Mouse (Mus musculus): ENCODE measurements around the gene Gm49383.
"Not testable (repeated sequence)": the region's sequence is repeated elsewhere in the genome, so short reads cannot be mapped to it uniquely, and the experiment has no call there.

The Gm49383 gene

GRCm38 (mm10) chr12:69198985-69199384 lies 2.1 kb upstream of the Gm49383 start:
- DNase-seq (ENCODE audit: low read depth), result no peak

DNA sequence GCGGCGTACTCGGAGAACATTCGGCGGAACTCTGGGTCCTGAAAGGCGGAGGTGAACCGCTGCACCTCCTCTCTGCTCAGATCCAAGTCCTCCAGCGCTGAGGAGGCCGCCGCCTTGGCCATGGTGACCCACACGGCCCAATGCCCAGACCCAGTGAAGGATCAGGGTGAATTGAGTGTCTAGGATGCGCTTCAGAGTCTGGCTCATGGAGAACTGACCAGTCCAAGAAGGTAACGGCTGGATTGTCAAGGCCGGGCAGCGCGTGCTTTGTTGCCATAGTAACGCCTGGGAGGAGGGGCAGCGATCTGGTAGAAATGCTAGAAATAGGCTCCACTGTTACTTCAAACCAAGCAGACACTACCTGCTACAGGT lies 1.2 kb upstream of the Gm49383 start, which contains the start of gene Dnaaf2:
TSS of gene Dnaaf2 (minus strand) at position 266 of the 372 bp plus-strand sequence.
- no peak for DNase-seq (ENCODE audit: low read depth)

DNA sequence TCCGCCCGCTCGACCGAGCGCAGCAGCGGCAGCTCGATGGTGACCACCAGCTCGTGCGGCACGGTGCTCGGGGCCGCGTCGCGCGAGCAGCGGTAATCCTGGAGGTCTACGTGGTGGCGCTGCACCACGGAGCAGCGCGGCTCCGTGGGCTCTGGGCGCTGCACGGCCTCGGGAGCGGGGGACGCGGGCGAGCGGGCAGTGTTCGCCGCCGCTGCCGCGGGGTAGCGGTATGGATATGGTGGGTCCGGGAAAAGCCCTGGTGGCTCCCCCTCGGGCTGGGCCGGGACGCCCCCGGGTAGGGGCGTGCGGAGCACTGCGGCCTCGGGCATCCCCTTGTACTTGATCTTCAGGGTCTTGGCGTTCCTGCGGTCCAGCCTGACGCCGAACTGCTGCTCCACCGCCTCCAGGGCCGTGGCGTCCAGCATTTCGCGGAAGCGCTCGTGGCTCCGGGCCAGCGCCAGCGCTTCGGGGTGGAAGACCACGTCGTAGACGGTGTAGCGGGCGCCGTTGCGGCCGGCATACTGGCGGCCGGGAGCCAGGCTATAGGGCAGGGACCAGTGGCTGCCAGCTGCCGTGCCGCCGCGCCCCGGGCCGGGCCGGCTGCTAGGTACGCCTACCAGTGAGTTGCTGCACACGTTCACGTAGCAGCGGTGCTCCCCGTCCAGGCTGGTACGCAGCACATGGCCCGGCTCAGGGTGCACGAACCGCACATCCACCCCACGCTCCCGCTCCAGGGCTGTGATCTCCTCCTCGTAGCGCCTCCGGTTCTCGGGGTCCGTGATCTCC lies 667 bp upstream of the Gm49383 start:
- no peak for DNase-seq (ENCODE audit: low read depth)

DNA sequence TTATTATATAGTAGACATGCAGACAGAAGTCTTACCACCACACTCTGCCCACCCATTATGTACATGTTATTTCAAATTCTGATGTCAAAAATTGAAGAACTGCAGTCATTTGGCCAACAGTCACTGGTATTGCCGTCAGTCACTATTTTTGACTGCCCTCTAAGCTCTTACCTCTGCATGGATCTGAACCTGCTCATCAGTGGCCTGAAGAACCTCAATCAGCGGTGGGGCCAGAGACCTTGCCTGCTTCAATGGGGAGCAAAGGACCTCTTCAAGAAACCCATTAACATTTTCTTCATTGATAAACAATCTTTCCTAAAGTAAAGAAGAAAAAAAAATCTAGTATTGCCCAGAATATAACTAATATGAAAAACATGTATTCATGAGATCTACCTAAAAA lies 4.3 kb downstream of the Gm49383 start:
- DNase-seq (ENCODE audit: low read depth), result no peak

GRCm38 (mm10) chr12:69191396-69191795 lies 5.5 kb downstream of the Gm49383 start:
- DNase-seq (ENCODE audit: low read depth), result no peak

DNA sequence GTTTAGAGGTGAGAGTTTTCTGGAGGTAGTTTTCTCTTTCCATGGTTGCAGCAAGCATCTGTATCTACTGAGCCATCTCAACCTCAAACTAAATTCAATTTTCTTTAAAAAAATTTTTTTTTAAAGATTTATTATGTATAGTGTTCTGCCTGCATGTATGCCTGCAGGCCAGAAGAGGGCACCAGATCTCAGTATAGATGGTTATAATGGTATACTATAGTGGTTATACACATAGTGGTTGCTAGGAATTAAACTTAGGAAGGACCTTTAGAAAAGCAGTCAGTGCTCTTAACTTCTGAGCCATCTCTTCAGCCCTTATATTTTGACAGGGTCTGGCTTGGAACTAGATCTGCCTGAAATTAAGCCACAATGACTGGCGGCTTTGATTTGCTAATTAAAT lies 6.4 kb downstream of the Gm49383 start:
- DNase-seq (ENCODE audit: low read depth), result no peak

DNA sequence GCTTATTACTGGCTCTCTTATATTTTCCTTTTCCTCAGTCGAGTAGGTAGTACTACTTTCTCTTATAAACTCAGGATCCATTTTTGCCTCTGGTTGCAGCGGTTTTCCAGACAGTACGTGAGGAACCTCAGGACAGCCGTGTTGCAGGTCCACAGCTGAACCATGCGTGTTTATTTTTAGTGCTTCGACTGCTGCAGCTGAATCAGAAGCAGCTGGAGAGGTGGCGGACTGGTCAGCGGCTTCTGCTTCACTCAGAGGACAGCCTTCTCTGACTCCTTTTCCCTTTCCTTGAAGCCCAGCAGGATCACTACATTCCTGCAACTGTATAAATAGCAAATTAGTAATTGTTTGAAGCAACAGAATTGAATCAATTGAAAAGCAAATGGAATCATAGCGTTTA lies 6.8 kb downstream of the Gm49383 start:
- no peak for DNase-seq (ENCODE audit: low read depth)

- no peak for DNase-seq (ENCODE audit: low read depth)
These were observed 10.0 kb downstream of the Gm49383 start for GRCm38 (mm10) chr12:69186811-69187471.

DNA sequence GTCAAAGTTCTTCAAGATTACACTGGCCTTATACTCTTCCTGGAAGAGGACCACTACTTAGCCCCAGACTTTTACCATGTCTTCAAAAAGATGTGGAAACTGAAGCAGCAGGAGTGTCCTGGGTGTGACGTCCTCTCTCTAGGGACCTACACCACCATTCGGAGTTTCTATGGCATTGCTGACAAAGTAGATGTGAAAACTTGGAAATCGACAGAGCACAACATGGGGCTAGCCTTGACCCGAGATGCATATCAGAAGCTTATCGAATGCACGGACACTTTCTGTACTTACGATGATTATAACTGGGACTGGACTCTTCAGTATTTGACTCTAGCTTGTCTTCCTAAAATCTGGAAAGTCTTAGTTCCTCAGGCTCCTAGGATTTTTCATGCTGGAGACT lies 11.5 kb downstream of the Gm49383 start:
- DNase-seq (ENCODE audit: low read depth), result no peak

DNA sequence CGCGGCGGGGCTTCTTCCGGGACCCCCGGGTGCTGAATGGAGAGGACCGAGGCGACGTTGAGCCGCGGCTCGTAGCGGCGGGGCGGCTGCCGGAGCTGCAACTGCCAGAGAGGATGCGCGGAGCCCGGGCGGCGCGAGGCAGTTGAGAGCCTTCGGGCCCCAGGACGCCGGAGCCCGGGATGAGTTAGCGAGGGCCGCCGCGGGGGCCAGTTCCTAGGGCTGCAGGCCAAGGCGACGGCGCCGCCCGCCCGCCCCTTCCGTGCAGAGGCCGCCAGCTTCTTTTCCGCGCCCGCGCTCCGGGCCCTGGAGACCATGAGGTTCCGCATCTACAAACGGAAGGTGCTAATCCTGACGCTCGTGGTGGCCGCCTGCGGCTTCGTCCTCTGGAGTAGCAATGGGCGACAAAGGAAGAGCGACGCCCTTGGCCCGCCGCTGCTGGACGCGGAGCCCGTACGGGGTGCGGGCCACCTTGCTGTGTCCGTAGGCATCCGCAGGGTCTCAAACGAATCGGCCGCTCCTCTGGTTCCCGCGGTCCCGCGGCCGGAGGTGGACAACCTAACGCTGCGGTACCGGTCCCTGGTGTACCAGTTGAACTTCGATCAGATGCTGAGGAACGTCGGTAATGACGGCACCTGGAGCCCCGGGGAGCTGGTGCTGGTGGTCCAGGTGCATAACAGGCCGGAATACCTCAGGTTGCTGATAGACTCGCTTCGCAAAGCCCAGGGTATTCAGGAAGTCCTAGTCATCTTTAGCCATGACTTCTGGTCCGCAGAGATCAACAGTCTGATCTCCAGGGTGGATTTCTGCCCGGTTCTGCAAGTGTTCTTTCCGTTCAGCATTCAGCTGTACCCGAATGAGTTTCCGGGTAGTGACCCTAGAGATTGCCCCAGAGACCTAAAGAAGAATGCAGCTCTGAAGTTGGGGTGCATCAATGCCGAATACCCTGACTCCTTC lies 12.3 kb downstream of the Gm49383 start:
- no peak for DNase-seq (ENCODE audit: low read depth)

DNA sequence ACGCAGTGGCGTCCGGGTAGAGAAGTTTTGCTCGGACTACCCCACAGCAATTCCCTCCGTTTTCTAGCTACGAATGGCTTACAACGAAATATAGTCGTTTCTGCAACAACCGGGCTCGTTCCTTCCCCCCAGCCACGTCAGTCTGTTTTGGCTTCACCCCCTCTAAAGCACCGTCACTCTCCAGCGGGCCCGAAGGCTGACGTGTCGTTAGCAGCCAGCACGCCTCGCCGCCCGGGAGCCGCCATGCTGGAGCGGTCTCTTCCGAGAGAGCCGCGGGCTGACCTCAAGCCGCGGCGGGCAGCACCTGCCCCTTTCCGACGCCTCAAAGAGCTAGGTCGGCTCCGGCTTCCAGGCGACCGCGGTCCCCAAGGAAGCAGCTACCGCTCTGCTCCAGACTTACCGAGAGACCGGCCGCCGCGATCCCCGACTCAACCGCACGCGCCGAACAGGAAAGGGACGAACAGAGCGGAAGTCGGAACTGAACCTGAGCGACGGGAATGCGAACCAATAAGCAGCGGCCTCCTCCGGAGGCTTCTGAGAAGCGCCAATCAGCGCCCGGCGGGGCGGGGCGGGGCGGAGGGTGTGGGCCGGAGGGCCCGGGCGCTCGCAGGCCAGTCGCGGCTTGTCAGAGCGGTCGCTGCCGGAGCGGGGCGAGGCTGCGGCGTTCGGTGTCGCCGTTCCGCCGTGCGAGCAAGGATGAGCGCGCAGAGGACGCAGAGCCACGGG lies 13.2 kb downstream of the Gm49383 start, which contains the start of the genes Rpl36al and Mgat2:
TSS of gene Rpl36al (minus strand) at position 501 of the 726 bp plus-strand sequence.
TSS of gene Mgat2 (plus strand) at position 575 of the 726 bp plus-strand sequence.
- peak; percentile 94 for DNase-seq (ENCODE audit: low read depth)

DNA sequence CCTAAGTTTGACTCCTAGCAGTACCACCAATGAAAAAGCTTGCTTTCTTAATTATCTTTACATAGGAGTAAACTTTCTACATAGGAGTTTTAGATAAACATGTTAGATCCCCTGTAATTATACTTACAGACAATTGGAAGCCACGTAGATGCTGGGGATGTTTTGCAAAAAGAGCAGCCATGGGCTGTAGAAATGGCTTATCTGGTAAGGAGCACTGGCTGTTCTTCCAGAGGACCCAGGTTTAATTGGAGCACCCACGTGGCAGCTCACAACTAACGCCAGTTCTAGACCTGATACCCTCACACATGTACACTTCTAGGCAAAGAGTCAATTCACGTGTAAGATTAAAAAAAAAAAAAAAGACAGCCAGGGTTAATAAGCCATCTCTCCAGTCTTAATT lies 15.1 kb downstream of the Gm49383 start:
- DNase-seq (ENCODE audit: low read depth), result no peak

- DNase-seq (ENCODE audit: low read depth), result no peak
These were observed 17.5 kb downstream of the Gm49383 start for GRCm38 (mm10) chr12:69179371-69179770.

DNA sequence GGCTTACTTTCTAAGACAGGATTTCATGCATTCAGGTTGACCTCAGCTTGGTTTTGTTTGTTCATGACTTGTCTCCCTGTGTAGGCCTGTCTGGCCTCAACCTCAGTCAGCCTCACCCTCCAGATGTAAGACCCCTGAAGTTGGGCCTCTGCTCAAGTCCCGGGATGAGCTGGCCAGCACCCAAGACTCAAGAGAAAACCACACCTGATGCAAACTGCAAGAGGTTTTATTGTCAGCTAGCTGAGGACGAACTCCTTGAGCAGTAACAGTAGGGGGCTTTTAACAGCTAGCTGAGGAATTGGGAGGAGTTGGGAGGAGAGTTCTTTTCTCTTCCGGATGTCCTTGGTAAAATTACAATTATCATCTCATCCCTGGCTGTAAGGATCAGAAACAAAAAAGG lies 19.4 kb downstream of the Gm49383 start:
- DNase-seq (ENCODE audit: low read depth), result no peak

DNA sequence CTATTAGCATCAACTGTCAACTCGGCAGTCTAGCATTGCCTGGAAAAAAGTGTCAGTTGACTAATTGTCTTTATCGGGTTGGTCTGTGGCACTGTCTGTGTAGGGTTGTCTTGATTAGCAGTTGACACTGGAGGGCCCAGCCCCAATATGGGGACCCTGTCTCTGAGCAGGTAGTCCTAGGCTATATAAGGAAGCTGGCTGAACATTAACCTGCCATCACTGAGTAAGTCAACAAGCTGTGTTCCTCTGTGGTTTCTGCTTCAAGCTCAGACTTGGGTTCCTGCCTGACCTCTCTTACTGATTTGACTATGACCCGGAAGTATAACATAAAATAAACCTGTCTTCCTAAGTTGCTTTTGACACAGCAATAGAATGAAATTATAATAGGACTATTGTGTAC lies 20.9 kb downstream of the Gm49383 start:
- no peak for DNase-seq (ENCODE audit: low read depth)

GRCm38 (mm10) chr12:69171307-69171706 lies 25.6 kb downstream of the Gm49383 start:
- no peak for DNase-seq (ENCODE audit: low read depth)

- peak; percentile 64 for DNase-seq (ENCODE audit: low read depth)
These were observed 28.3 kb downstream of the Gm49383 start, which contains the start of gene Lrr1 for GRCm38 (mm10) chr12:69168461-69169106. Gene Lrr1, plus strand, starts transcription at chr12:69168814.

GRCm38 (mm10) chr12:69167656-69168460 lies 29.0 kb downstream of the Gm49383 start:
- no peak for DNase-seq (ENCODE audit: low read depth)

DNA sequence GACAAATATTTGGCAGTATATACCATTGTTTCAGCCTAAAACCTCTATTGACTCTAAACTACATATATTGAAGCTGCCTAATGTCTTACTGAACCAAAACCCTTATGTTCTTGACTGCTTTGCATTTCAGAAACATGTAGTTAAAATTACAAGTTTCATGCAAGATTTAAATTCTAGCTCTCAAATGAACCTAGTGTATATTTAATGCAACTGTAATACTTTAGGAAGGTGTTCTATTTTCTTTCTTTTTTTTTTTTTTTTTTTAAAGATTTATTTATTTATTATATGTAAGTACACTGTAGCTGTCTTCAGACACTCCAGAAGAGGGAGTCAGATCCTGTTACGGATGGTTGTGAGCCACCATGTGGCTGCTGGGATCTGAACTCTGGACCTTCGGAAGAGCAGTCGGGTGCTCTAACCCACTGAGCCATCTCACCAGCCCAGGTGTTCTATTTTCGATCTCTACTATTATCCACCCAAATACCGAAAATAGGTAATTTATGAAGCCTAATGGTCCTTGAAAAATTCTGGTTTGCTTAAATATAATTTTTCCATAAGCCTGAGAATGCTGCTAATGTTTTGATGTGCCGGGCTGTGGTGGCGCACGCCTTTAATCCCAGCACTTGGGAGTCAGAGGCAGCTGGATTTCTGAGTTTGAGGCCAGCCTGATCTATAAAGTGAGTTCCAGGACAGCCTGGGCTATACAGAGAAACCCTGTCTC lies 29.9 kb downstream of the Gm49383 start:
- not testable (repeated sequence) for DNase-seq (ENCODE audit: low read depth)

Data from c-Kit-positive CD71-negative TER-119-negative erythroid progenitor cells, embryonic 14.5 days (primary cell).